Mouse (Mus musculus) right cerebral cortex, postnatal 25 days (tissue): ENCODE data around the gene Gm47995.
"Not testable (repeated sequence)": the region's sequence is repeated elsewhere in the genome, so short reads cannot be mapped to it uniquely, and the experiment has no call there.

ENCODE experiments used
- DNase-seq: peaks from one replicate; pipeline ENCODE4 v3.0.0; 2022

Gm47995 gene

GRCm38 (mm10) chr1:151198120-151198519, at the start of gene Gm47995:
Gene Gm47995 (plus strand): TSS chr1:151198448.
- DNase-seq = not testable (repeated sequence)

GRCm38 (mm10) chr1:151150211-151150610, 48.0 kb upstream of the Gm47995 start:
- no peak for DNase-seq

- DNase-seq = no peak
Measured at GRCm38 (mm10) chr1:151151089-151151488, 47.2 kb upstream of the Gm47995 start.

- DNase-seq = no peak
Measured at GRCm38 (mm10) chr1:151153056-151153652, 45.1 kb upstream of the Gm47995 start.

- DNase-seq = not testable (repeated sequence)
Measured at GRCm38 (mm10) chr1:151154131-151154530, 44.1 kb upstream of the Gm47995 start.

- DNase-seq = no peak
Measured at GRCm38 (mm10) chr1:151156129-151156528, 42.1 kb upstream of the Gm47995 start.

GRCm38 (mm10) chr1:151156777-151157632, 41.2 kb upstream of the Gm47995 start:
- DNase-seq = no peak

- no peak for DNase-seq
Measured at GRCm38 (mm10) chr1:151157963-151158856, 40.0 kb upstream of the Gm47995 start.

GRCm38 (mm10) chr1:151158857-151159510, 39.3 kb upstream of the Gm47995 start:
- no peak for DNase-seq

GRCm38 (mm10) chr1:151166031-151166430, 32.2 kb upstream of the Gm47995 start:
- no peak for DNase-seq

- DNase-seq = no peak
Measured at GRCm38 (mm10) chr1:151167297-151168047, 30.8 kb upstream of the Gm47995 start.

- DNase-seq = no peak
Measured at GRCm38 (mm10) chr1:151168637-151169036, 29.6 kb upstream of the Gm47995 start.

GRCm38 (mm10) chr1:151171572-151172461, 26.4 kb upstream of the Gm47995 start:
- no peak for DNase-seq

- no peak for DNase-seq
Measured at GRCm38 (mm10) chr1:151177030-151177936, 21.0 kb upstream of the Gm47995 start.

GRCm38 (mm10) chr1:151177937-151178271, 20.3 kb upstream of the Gm47995 start:
- DNase-seq = no peak

GRCm38 (mm10) chr1:151178505-151179083, 19.7 kb upstream of the Gm47995 start:
- no peak for DNase-seq

- DNase-seq = no peak
Measured at GRCm38 (mm10) chr1:151180167-151180566, 18.1 kb upstream of the Gm47995 start.

- not testable (repeated sequence) for DNase-seq
Measured at GRCm38 (mm10) chr1:151182266-151182665, 16.0 kb upstream of the Gm47995 start, which contains the start of gene Gm47985. Gene Gm47985 (plus strand): TSS chr1:151182537.

- not testable (repeated sequence) for DNase-seq
Measured at GRCm38 (mm10) chr1:151186186-151186585, 12.1 kb upstream of the Gm47995 start.
